Comparison of ENCODE assay signal across 13 mouse cellular contexts in the genomic region with DNA sequence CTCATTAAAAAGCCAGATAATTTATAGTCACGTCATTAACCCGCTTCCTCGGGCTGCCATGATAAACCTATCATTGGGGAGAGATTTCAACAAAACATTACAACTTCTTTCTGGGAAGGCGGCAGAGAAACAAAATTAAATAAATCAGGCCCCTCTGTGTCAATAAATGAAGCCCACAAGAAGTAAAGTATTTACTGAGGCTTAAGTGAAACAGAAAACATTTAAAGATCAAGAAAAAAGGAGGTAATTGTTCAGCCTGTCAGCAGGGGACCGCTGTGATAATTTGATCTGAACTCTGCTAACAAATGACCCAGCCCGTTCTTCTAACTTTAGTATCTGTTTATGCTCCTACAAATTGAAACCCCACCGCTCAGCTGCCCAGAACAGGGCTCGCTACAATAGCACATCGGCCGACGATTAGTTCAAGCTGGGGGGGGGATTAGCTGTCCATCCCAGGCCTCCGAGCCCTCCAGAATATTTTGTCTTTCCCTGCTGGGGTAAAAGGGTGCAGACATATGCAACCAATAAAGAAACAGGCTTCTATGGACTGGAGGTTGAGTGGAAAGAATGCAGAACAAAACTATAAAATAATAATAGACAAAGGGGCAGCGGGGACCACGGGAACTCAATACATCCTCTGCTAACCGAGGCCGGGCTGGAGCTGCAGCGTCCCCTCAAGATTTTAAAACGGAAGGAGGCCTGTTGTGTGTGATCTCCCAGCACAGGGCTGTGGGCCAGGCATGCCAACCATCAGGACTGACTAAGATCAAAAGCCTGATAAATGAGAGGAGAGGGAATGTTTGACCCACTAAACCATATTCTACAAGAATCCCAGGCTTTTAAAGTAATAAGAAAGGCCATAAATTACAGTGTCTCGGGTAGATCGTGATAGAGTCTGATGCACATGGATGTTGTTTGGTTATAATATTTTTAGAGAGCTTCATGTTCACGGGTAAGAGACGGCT.
DNase-seq lines count a peak whose midpoint lies in the region; ATAC-seq and TF ChIP-seq lines count a peak whose summit lies in the region.
"Had no signal": no experiment of that assay in that cellular context is flagged by ENCODE, and none has a peak within 500 bp of the region (broad histone marks: within the 10 kb centered on the region; RNA-seq: fewer than 3 reads in every experiment).

No protein-coding gene starts in this region.

- H3K27me3 ChIP-seq in lung, embryonic 14.5 days (ENCODE audit: insufficient read depth, low read length), result peaks cover 4% of the 10 kb centered on the region; the same call in 1 of the 2 replicates
- H3K27me3 ChIP-seq in embryonic facial prominence, embryonic 13.5 days, result no peaks in the 10 kb centered on the region; the same call in 1 of the 2 replicates
- H3K27me3 ChIP-seq in neural tube, embryonic 11.5 days (ENCODE audit: control insufficient read depth, insufficient read depth, low read length), result no peaks in the 10 kb centered on the region

- no peak for DNase-seq in lung, embryonic 14.5 days
- DNase-seq in lung, adult 18-20 months, result no peak
- DNase-seq in hindlimb bud, embryonic 11.5 days (ENCODE audit: extremely low spot score, low read depth, low spot score), result peak; percentile 73
- peak; percentile 56 for DNase-seq in neural tube, embryonic 11.5 days (ENCODE audit: low spot score)
- no peak for DNase-seq in left cerebral cortex, postnatal 36 days (ENCODE audit: low spot score in 2 of 2)
- no peak for DNase-seq in gastrocnemius, adult 18-20 months (ENCODE audit: low spot score)
- DNase-seq: gastrocnemius, postnatal 36 days; heart, postnatal 36 days; thymus, postnatal 36 days had no signal

- intact Hi-C loops in left cerebral cortex, postnatal 36 days (cut with DNase I), result no loop called here

- ATAC-seq in lung, embryonic 14.5 days (ENCODE audit: insufficient read depth), result no peak
- ATAC-seq in embryonic facial prominence, embryonic 13.5 days (ENCODE audit: insufficient number of reproducible peaks, insufficient read depth, low FRiP score, low TSS enrichment, low read depth), result no peak
- no peak for ATAC-seq in neural tube, embryonic 11.5 days (ENCODE audit: insufficient read depth, low FRiP score, low TSS enrichment)
- no peak for ATAC-seq in inflammation-experienced regulatory T-cells, adult 6 months

- TF ChIP-seq CTCF in lung, embryonic 14.5 days (IDR thresholded peaks at IDR 0.05; ENCODE audit: low read depth), result no peak

- no peaks in the 10 kb centered on the region for H3K36me3 ChIP-seq in lung, embryonic 14.5 days (ENCODE audit: insufficient read depth)
- H3K36me3 ChIP-seq in embryonic facial prominence, embryonic 13.5 days, result no peaks in the 10 kb centered on the region
- H3K36me3 ChIP-seq in neural tube, embryonic 11.5 days (ENCODE audit: control insufficient read depth, insufficient read depth, low read length), result no peaks in the 10 kb centered on the region

- peak overlapping the region; percentile 16; the same call in 1 of the 2 replicates for H3K4me2 ChIP-seq in lung, embryonic 14.5 days
- H3K4me2 ChIP-seq in embryonic facial prominence, embryonic 13.5 days, result peak overlapping the region; percentile 52
- H3K4me2 ChIP-seq in neural tube, embryonic 11.5 days (ENCODE audit: low read depth), result peak overlapping the region; percentile 32

- no peak overlapping the region for H3K27ac ChIP-seq in lung, embryonic 14.5 days (ENCODE audit: low read depth)
- peak overlapping the region; percentile 58 for H3K27ac ChIP-seq in embryonic facial prominence, embryonic 13.5 days
- H3K27ac ChIP-seq in neural tube, embryonic 11.5 days (ENCODE audit: low read depth, low read length), result no peak overlapping the region
- H3K27ac ChIP-seq: layer of hippocampus, adult 2 months; liver, embryonic 14.5 days had no signal

- H3K9ac ChIP-seq in lung, embryonic 14.5 days, result no peak overlapping the region; the same call in 1 of the 2 replicates
- peak overlapping the region; percentile 27; the same call in 1 of the 2 replicates for H3K9ac ChIP-seq in embryonic facial prominence, embryonic 13.5 days
- H3K9ac ChIP-seq in neural tube, embryonic 11.5 days (ENCODE audit: low read length), result peak overlapping the region; percentile 26; the same call in 1 of the 2 replicates
- H3K9ac ChIP-seq: liver, embryonic 14.5 days had no signal

- 17% methylated on average over 22 of the region's 22 CpGs for WGBS in lung, embryonic 14.5 days
- WGBS in embryonic facial prominence, embryonic 13.5 days, result 10% methylated on average over 22 of the region's 22 CpGs
- 12% methylated on average over 22 of the region's 22 CpGs for WGBS in neural tube, embryonic 11.5 days

- H3K4me3 ChIP-seq in lung, embryonic 14.5 days (ENCODE audit: low read depth, low read length), result no peak overlapping the region
- H3K4me3 ChIP-seq in embryonic facial prominence, embryonic 13.5 days, result peak overlapping the region; percentile 23
- no peak overlapping the region for H3K4me3 ChIP-seq in neural tube, embryonic 11.5 days (ENCODE audit: low read depth, low read length)
- H3K4me3 ChIP-seq: layer of hippocampus, adult 2 months had no signal

- H3K4me1 ChIP-seq in lung, embryonic 14.5 days (ENCODE audit: insufficient read depth), result 0 out of 2 replicates have a peak, but pooled peaks cover 3% of the 10 kb centered on the region
- peaks cover 21% of the 10 kb centered on the region for H3K4me1 ChIP-seq in embryonic facial prominence, embryonic 13.5 days
- peaks cover 16% of the 10 kb centered on the region for H3K4me1 ChIP-seq in neural tube, embryonic 11.5 days (ENCODE audit: control insufficient read depth, insufficient read depth, low read length)

- no peaks in the 10 kb centered on the region for H3K9me3 ChIP-seq in lung, embryonic 14.5 days (ENCODE audit: low read depth, low read length)
- H3K9me3 ChIP-seq in embryonic facial prominence, embryonic 13.5 days, result no peaks in the 10 kb centered on the region
- no peaks in the 10 kb centered on the region for H3K9me3 ChIP-seq in neural tube, embryonic 11.5 days (ENCODE audit: control insufficient read depth, low read length)

Comparison
In these comparisons a context has a peak if more than half of its experiments do, and no peak if none do; other contexts are left out.
1. DNase-seq: peak in hindlimb bud, embryonic 11.5 days (single experiment) and neural tube, embryonic 11.5 days (single experiment); none in lung, embryonic 14.5 days (single experiment), lung, adult 18-20 months (0 of 2), left cerebral cortex, postnatal 36 days (0 of 2) and gastrocnemius, adult 18-20 months (single experiment).
2. Peak in every context shown above with its lines, with median percentiles within 50 percentile points of each other: H3K4me2 ChIP-seq.